In the genomic region with DNA sequence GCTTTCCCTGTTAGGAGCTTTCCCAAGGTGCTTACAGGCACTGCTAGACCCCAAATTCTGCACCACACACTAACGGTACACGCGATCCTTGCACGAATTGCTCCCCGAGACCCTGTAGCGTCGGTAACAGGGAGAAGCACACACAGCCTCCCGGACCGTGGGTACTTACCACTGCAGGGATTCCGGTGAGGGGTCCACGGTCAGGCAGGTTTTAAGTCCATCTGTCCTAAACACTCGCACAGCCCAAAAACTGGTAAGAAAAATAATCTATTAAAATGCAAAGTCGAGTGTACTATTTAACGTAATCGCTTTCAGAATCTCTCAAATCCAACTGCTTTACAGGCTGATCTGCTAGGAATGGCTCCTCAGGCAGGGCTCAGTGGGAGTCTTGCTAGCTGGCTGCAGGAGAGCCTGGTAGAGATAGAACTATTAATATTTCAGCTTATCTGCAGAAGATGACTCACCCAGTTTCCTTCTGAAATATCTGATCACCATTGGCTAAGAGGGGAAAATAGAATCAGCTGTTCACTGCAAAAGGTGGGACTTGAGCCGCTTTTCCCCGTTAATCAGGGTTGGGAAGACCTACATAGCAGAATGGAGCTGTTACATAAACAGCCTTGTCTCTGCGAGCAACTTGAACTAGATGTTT, we compare ENCODE assay signal across 8 mouse cellular contexts. TPM values are rescaled to one million over a fixed set of nuclear protein-coding genes. Genes with fewer than 3 reads are reported as not detected.
DNase-seq lines count a peak whose midpoint lies in the region; ATAC-seq and TF ChIP-seq lines count a peak whose summit lies in the region.

Wdr37 (minus strand) TSS at position 596 of the 649 bp plus-strand sequence.

- H3K4me3 ChIP-seq in intestine, embryonic 15.5 days (replicated peaks): peak within 1 kb of the TSS; percentile 78
- H3K4me3 ChIP-seq in limb, embryonic 11.5 days (ENCODE audit: low read depth, low read length): peak within 1 kb of the TSS; percentile 80
- H3K4me3 ChIP-seq in midbrain, postnatal 0 days (ENCODE audit: low read depth, low read length): peak within 1 kb of the TSS; percentile 86

- H3K36me3 ChIP-seq in intestine, embryonic 15.5 days: no peaks in the 10 kb centered on the region
- H3K36me3 ChIP-seq in limb, embryonic 11.5 days (ENCODE audit: control insufficient read depth, insufficient read depth, low read length): peaks cover under 1% of the 10 kb centered on the region; the same call in 1 of the 2 replicates
- H3K36me3 ChIP-seq in midbrain, postnatal 0 days (ENCODE audit: insufficient read depth, low read length): no peaks in the 10 kb centered on the region

- no peaks in the 10 kb centered on the region for H3K27me3 ChIP-seq in intestine, embryonic 15.5 days (replicated peaks)
- H3K27me3 ChIP-seq in limb, embryonic 11.5 days (ENCODE audit: control insufficient read depth, insufficient read depth, low read length): no peaks in the 10 kb centered on the region
- H3K27me3 ChIP-seq in midbrain, postnatal 0 days (ENCODE audit: insufficient read depth, low read length): no peaks in the 10 kb centered on the region

- TF ChIP-seq CTCF in midbrain, postnatal 0 days (IDR thresholded peaks at IDR 0.05): no peak

- H3K4me2 ChIP-seq in intestine, embryonic 15.5 days (replicated peaks): peak within 1 kb of the TSS; percentile 78
- peak within 1 kb of the TSS; percentile 64 for H3K4me2 ChIP-seq in limb, embryonic 11.5 days (ENCODE audit: low read depth, severe bottlenecking)
- peak within 1 kb of the TSS; percentile 62 for H3K4me2 ChIP-seq in midbrain, postnatal 0 days (ENCODE audit: low read depth, low read length, poor library complexity, severe bottlenecking)

- DNase-seq in thymus, postnatal 0 days (ENCODE audit: low spot score): peak; percentile 11
- no peak for DNase-seq in thymus, adult 18-20 months
- DNase-seq in gastrocnemius, postnatal 4 days (ENCODE audit: low spot score in 2 of 2): no peak
- no peak for DNase-seq in limb, embryonic 11.5 days (ENCODE audit: low spot score)
- peak; percentile 63 for DNase-seq in midbrain, postnatal 0 days (ENCODE audit: low spot score)
- DNase-seq in adipocyte (ENCODE audit: low spot score): no peak

- H3K4me1 ChIP-seq in intestine, embryonic 15.5 days (replicated peaks): peaks cover 4% of the 10 kb centered on the region; the same call in 1 of the 2 replicates
- H3K4me1 ChIP-seq in limb, embryonic 11.5 days (ENCODE audit: control insufficient read depth, insufficient read depth, low read length): no peaks in the 10 kb centered on the region
- peaks cover 2% of the 10 kb centered on the region; the same call in 1 of the 2 replicates for H3K4me1 ChIP-seq in midbrain, postnatal 0 days (ENCODE audit: insufficient read depth, low read length)

- peak; percentile 19; the same call in 1 of the 2 replicates for ATAC-seq in common myeloid progenitor, adult 5-6 weeks (replicated peaks; ENCODE audit: low read depth, poor library complexity, severe bottlenecking)
- peak; percentile 77 for ATAC-seq in intestine, embryonic 15.5 days
- ATAC-seq in limb, embryonic 11.5 days (ENCODE audit: insufficient number of reproducible peaks, low FRiP score, low TSS enrichment, low read depth): peak; percentile 5; the same call in 1 of the 2 replicates
- ATAC-seq in midbrain, postnatal 0 days (ENCODE audit: low FRiP score): peak; percentile 81

- peak within 1 kb of the TSS; percentile 72 for H3K9ac ChIP-seq in intestine, embryonic 15.5 days
- H3K9ac ChIP-seq in limb, embryonic 11.5 days (ENCODE audit: low read length): peak within 1 kb of the TSS; percentile 66
- peak within 1 kb of the TSS; percentile 92 for H3K9ac ChIP-seq in midbrain, postnatal 0 days (replicated peaks; ENCODE audit: low read length, poor library complexity, severe bottlenecking)

- whole genome bisulfite sequencing in intestine, embryonic 15.5 days: under 1% methylated on average over 18 of the region's 18 CpGs
- WGBS in limb, embryonic 11.5 days: 1% methylated on average over 18 of the region's 18 CpGs
- WGBS in midbrain, postnatal 0 days: under 1% methylated on average over 18 of the region's 18 CpGs

- H3K9me3 ChIP-seq in intestine, embryonic 15.5 days: no peaks in the 10 kb centered on the region
- no peaks in the 10 kb centered on the region for H3K9me3 ChIP-seq in limb, embryonic 11.5 days (ENCODE audit: control insufficient read depth, low read length)
- H3K9me3 ChIP-seq in midbrain, postnatal 0 days (ENCODE audit: low read length): no peaks in the 10 kb centered on the region

- H3K27ac ChIP-seq in intestine, embryonic 15.5 days: peak within 1 kb of the TSS; percentile 99
- H3K27ac ChIP-seq in limb, embryonic 11.5 days (replicated peaks; ENCODE audit: low read depth, low read length): peak within 1 kb of the TSS; percentile 92
- peak within 1 kb of the TSS; percentile 90 for H3K27ac ChIP-seq in midbrain, postnatal 0 days (ENCODE audit: low read depth, low read length)

RNA-seq across cellular contexts. Expression of gene Wdr37, which starts in this region (rescaled TPM):
- 26.4 and 28.3 TPM in 2 replicates for polyA plus RNA-seq in thymus, postnatal 0 days (2015; fragmentation: Nextera tagmentation; extraction: Ambion mirVana)
- total RNA-seq in common myeloid progenitor, adult 5-6 weeks (2017): 25.0 and 29.4 TPM in 2 replicates
- 10 to 100 TPM; 25.6 to 30.0 TPM for total RNA-seq in gastrocnemius, postnatal 4 days (2021)
- 14.0 and 16.6 TPM in 2 replicates for polyA plus RNA-seq in intestine, embryonic 15.5 days (2015; fragmentation: Nextera tagmentation; extraction: Ambion mirVana)
- 27.8 and 28.7 TPM in 2 replicates for polyA plus RNA-seq in limb, embryonic 11.5 days (2014; fragmentation: Nextera tagmentation; extraction: Ambion mirVana)
- 60.1 and 79.5 TPM in 2 replicates for total RNA-seq in midbrain, postnatal 0 days (2014; rRNA removed)
- 39.3 and 40.7 TPM in 2 replicates for polyA plus RNA-seq in midbrain, postnatal 0 days (2015; fragmentation: Nextera tagmentation; extraction: Ambion mirVana)

Comparison
In these comparisons a context has a peak if more than half of its experiments do, and no peak if none do; other contexts are left out.
1. DNase-seq: peak in thymus, postnatal 0 days (single experiment) and midbrain, postnatal 0 days (single experiment); none in thymus, adult 18-20 months (0 of 2), gastrocnemius, postnatal 4 days (0 of 2), limb, embryonic 11.5 days (single experiment) and adipocyte (single experiment).
2. ATAC-seq: peak in every context shown above with its lines; median percentile 81 in midbrain, postnatal 0 days; 77 in intestine, embryonic 15.5 days; 19 in common myeloid progenitor, adult 5-6 weeks; 5 in limb, embryonic 11.5 days.
3. Peak in every context shown above with its lines, with median percentiles within 50 percentile points of each other: H3K27ac ChIP-seq, H3K4me2 ChIP-seq, H3K4me3 ChIP-seq and H3K9ac ChIP-seq.